In the genomic region with DNA sequence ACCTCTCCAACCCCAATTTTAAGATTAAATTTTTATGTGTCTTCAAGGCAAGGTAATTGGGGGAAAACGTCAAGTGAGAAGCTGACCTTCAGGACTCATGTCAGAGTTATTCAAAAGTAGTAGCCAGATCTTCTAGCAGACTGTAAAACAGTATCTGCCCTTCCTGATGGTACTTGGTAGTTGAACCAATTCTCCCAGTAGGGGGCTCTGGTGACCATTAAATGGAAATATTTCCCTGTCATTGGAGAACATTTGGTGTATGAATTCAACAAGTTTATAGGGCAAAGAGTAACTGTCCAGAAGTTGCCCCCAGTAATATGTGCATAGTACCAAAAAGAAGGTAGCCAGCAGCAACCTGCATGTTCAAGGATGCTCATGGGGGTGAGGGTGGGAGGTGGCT, we compare ENCODE assay signal across 9 mouse cellular contexts.
DNase-seq lines count a peak whose midpoint lies in the region; ATAC-seq and TF ChIP-seq lines count a peak whose summit lies in the region.
"Had no signal": no experiment of that assay in that cellular context is flagged by ENCODE, and none has a peak within 500 bp of the region (broad histone marks: within the 10 kb centered on the region; RNA-seq: fewer than 3 reads in every experiment).

No protein-coding gene starts in this region.

- H3K27ac ChIP-seq in forebrain, postnatal 0 days (ENCODE audit: low read depth, low read length) = no peak overlapping the region
- H3K27ac ChIP-seq in forebrain, embryonic 11.5 days (ENCODE audit: low read depth, low read length) = no peak overlapping the region
- H3K27ac ChIP-seq in liver, postnatal 0 days (ENCODE audit: low read depth) = no peak overlapping the region
- no peak overlapping the region for H3K27ac ChIP-seq in liver, embryonic 11.5 days (ENCODE audit: low read depth, low read length)
- H3K27ac ChIP-seq: limb, embryonic 15.5 days had no signal

- DNase-seq in forebrain, postnatal 0 days = peak; percentile 74
- no peak for DNase-seq in forebrain, embryonic 11.5 days (ENCODE audit: low spot score)
- no peak for DNase-seq in liver, postnatal 0 days
- DNase-seq in liver, embryonic 11.5 days (ENCODE audit: low spot score) = no peak
- DNase-seq in brain, embryonic 18.5 days (ENCODE audit: low read depth, low spot score) = peak; percentile 10
- peak; percentile 30 for DNase-seq in mesoderm, embryonic 11.5 days (ENCODE audit: low read depth, low spot score)
- no peak for DNase-seq in urinary bladder, adult 2 months (ENCODE audit: low spot score)
- DNase-seq in ovary, postnatal 10 days (ENCODE audit: low spot score) = no peak

- ATAC-seq in forebrain, postnatal 0 days = no peak; the same call in 1 of the 2 replicates
- no peak for ATAC-seq in forebrain, embryonic 11.5 days (replicated peaks; ENCODE audit: low FRiP score)
- no peak for ATAC-seq in liver, postnatal 0 days
- ATAC-seq in liver, embryonic 11.5 days (replicated peaks; ENCODE audit: low FRiP score) = no peak

- no peaks in the 10 kb centered on the region for H3K4me1 ChIP-seq in forebrain, postnatal 0 days (ENCODE audit: insufficient read depth)
- no peaks in the 10 kb centered on the region for H3K4me1 ChIP-seq in forebrain, embryonic 11.5 days (replicated peaks; ENCODE audit: control insufficient read depth, insufficient read depth, low read length)
- H3K4me1 ChIP-seq in liver, postnatal 0 days (ENCODE audit: insufficient read depth) = no peaks in the 10 kb centered on the region
- no peaks in the 10 kb centered on the region for H3K4me1 ChIP-seq in liver, embryonic 11.5 days (replicated peaks; ENCODE audit: control insufficient read depth, insufficient read depth, low read length)
- H3K4me1 ChIP-seq: limb, embryonic 15.5 days had no signal

- H3K4me2 ChIP-seq in forebrain, postnatal 0 days (ENCODE audit: low read depth) = no peak overlapping the region
- no peak overlapping the region for H3K4me2 ChIP-seq in forebrain, embryonic 11.5 days (ENCODE audit: low read depth, low read length, severe bottlenecking)
- no peak overlapping the region for H3K4me2 ChIP-seq in liver, postnatal 0 days (ENCODE audit: low read depth, low read length)
- no peak overlapping the region for H3K4me2 ChIP-seq in liver, embryonic 11.5 days
- H3K4me2 ChIP-seq: limb, embryonic 15.5 days had no signal

- H3K4me3 ChIP-seq in forebrain, postnatal 0 days (ENCODE audit: low read depth, low read length) = no peak overlapping the region
- H3K4me3 ChIP-seq in forebrain, embryonic 11.5 days (ENCODE audit: low read depth, low read length) = no peak overlapping the region
- H3K4me3 ChIP-seq in liver, postnatal 0 days (ENCODE audit: low read depth, low read length) = no peak overlapping the region
- H3K4me3 ChIP-seq in liver, embryonic 11.5 days (ENCODE audit: low read depth, low read length) = no peak overlapping the region
- H3K4me3 ChIP-seq: limb, embryonic 15.5 days had no signal

- no peaks in the 10 kb centered on the region for H3K36me3 ChIP-seq in forebrain, postnatal 0 days (ENCODE audit: insufficient read depth)
- no peaks in the 10 kb centered on the region for H3K36me3 ChIP-seq in forebrain, embryonic 11.5 days (ENCODE audit: control insufficient read depth, insufficient read depth, low read length)
- no peaks in the 10 kb centered on the region for H3K36me3 ChIP-seq in liver, postnatal 0 days (replicated peaks; ENCODE audit: insufficient read depth, low read length)
- no peaks in the 10 kb centered on the region for H3K36me3 ChIP-seq in liver, embryonic 11.5 days (ENCODE audit: control insufficient read depth, insufficient read depth, low read length)
- H3K36me3 ChIP-seq: limb, embryonic 15.5 days had no signal

- peak; percentile 69 for TF ChIP-seq CTCF in forebrain, postnatal 0 days (IDR thresholded peaks at IDR 0.05; ENCODE audit: low read depth)
- TF ChIP-seq CTCF in liver, postnatal 0 days (IDR thresholded peaks at IDR 0.05; ENCODE audit: low read depth) = peak; percentile 63

- WGBS in forebrain, postnatal 0 days = 58% methylated on average over 1 of the region's 1 CpGs
- 50% methylated on average over 1 of the region's 1 CpGs for WGBS in forebrain, embryonic 11.5 days
- 22% methylated on average over 1 of the region's 1 CpGs for WGBS in liver, postnatal 0 days (ENCODE audit: insufficient replicate concordance)
- 21% methylated on average over 1 of the region's 1 CpGs for whole genome bisulfite sequencing in liver, embryonic 11.5 days

- no peak overlapping the region for H3K9ac ChIP-seq in forebrain, postnatal 0 days
- no peak overlapping the region for H3K9ac ChIP-seq in forebrain, embryonic 11.5 days (ENCODE audit: low read length)
- no peak overlapping the region for H3K9ac ChIP-seq in liver, postnatal 0 days (replicated peaks)
- no peak overlapping the region for H3K9ac ChIP-seq in liver, embryonic 11.5 days (ENCODE audit: low read depth, low read length)
- H3K9ac ChIP-seq: limb, embryonic 15.5 days had no signal

- H3K9me3 ChIP-seq in forebrain, postnatal 0 days (ENCODE audit: low read length) = no peaks in the 10 kb centered on the region
- no peaks in the 10 kb centered on the region for H3K9me3 ChIP-seq in forebrain, embryonic 11.5 days (ENCODE audit: control insufficient read depth, low read length)
- no peaks in the 10 kb centered on the region for H3K9me3 ChIP-seq in liver, postnatal 0 days (ENCODE audit: low read length)
- H3K9me3 ChIP-seq in liver, embryonic 11.5 days (ENCODE audit: control insufficient read depth, low read length) = no peaks in the 10 kb centered on the region
- H3K9me3 ChIP-seq: limb, embryonic 15.5 days had no signal

- no peak for TF ChIP-seq EP300 in liver, postnatal 0 days (IDR thresholded peaks at IDR 0.05; ENCODE audit: low read depth)

- no peaks in the 10 kb centered on the region for H3K27me3 ChIP-seq in forebrain, postnatal 0 days (ENCODE audit: insufficient read depth, low read length)
- no peaks in the 10 kb centered on the region for H3K27me3 ChIP-seq in forebrain, embryonic 11.5 days (ENCODE audit: control insufficient read depth, insufficient read depth, low read length)
- no peaks in the 10 kb centered on the region for H3K27me3 ChIP-seq in liver, postnatal 0 days (ENCODE audit: insufficient read depth, low read length)
- no peaks in the 10 kb centered on the region for H3K27me3 ChIP-seq in liver, embryonic 11.5 days (replicated peaks; ENCODE audit: control insufficient read depth, insufficient read depth, low read length)
- H3K27me3 ChIP-seq: limb, embryonic 15.5 days had no signal

Comparison
In these comparisons a context has a peak if more than half of its experiments do, and no peak if none do; other contexts are left out.
1. DNase-seq: peak in forebrain, postnatal 0 days (single experiment), brain, embryonic 18.5 days (single experiment) and mesoderm, embryonic 11.5 days (single experiment); none in forebrain, embryonic 11.5 days (single experiment), liver, postnatal 0 days (single experiment), liver, embryonic 11.5 days (single experiment), urinary bladder, adult 2 months (single experiment) and ovary, postnatal 10 days (single experiment).